Mouse (Mus musculus) left cerebral cortex, postnatal 14 days (tissue): ENCODE measurements at regions not wholly inside any gene's neighbourhood (a gene's known extent, or its start where the extent isn't known, plus 50 kb on each side); places are given as distances from the start of the nearest gene placed in this dataset.

Experiments
- DNase-seq, 2 experiments: peaks; one replicate each; pipeline ENCODE4 v3.0.0; 2021 to 2022; ENCODE audit warnings: low spot score in 2 of 2, mixed read lengths in 1 of 2
- intact Hi-C: fragments of 180-260 bp; cut with DNase I; formaldehyde crosslinking; loops from one replicate; pipeline ENCODE4 v1.15.1; 2025

DNA sequence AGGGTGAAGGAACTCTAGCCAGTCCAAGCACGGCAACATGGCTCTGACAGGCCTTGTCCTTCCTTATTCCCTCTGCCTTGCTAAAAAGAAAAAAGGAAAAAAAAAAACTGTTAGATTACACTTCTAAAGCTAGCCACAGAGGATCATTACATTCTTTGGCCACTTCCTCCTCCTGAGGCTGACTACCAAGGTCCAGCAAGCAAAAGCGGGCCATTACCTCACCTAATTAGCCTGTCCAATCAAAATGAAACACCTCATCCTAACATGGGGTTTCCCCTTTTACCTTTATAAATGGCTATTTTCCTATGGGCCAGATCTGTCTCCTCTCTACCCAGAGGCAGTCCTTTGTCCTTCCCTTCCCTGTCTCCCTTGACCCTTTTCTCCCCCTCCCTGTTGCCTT, 102.2 kb downstream of the Pih1h3b start:
- intact Hi-C loops, result no loop called here
- DNase-seq, result no peak

- no peak for DNase-seq
- intact Hi-C loops, result no loop called here
Measured at GRCm38 (mm10) chrX:140165966-140166365, 103.3 kb downstream of the Pih1h3b start.

DNA sequence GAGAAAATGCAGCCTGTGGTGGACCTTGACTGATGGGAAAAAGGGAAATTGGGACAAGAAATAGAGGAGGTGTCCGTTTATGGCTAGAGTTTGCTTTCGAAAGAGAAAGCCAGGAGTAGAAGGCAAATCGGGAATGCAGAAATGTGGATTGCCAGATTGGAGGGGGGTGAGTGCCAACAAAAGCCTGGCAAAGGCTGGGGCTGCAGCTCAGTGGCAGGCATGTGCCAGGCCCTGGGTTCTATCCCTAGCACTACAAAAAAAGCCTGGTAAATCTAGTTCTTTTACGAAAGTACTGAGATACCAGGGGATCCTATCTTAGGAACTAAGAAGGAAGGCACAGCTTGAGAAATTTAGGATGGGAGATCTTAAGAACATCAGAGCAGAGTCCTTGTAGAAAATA, 117.2 kb downstream of the Pih1h3b start:
- intact Hi-C loops, result no loop called here
- DNase-seq, result peak in 1 of 2 experiments; percentile 2

DNA sequence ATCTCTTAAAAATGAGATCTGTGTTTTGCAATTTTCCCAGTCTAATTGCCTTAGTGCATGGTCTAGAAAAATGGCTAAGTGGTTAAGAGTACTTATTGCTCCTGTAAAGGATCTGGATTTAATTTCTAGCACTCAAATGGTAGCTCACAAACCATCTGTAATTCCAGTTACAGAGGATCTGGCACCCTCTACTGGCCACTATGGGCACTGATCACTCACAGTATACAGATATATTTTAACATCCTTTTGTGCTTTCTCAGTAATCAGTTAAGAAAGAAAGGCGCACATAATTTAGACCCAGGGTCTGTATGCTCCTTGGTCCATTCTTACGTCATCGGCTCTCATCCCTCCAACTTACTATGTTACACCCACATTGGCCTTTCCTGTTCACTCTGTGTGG, 120.3 kb downstream of the Pih1h3b start:
- intact Hi-C loops, result no loop called here
- DNase-seq, result no peak

- no peak for DNase-seq
- intact Hi-C loops, result no loop called here
Measured at GRCm38 (mm10) chrX:140203676-140204075, 138.4 kb upstream of the Frmpd3 start.

- intact Hi-C loops, result no loop called here
- DNase-seq, result no peak
Measured at GRCm38 (mm10) chrX:140208791-140209190, 133.3 kb upstream of the Frmpd3 start.

- intact Hi-C loops, result no loop called here
- peak in 1 of 2 experiments; percentile 24 for DNase-seq
Measured at GRCm38 (mm10) chrX:140212644-140213361, 129.3 kb upstream of the Frmpd3 start.

GRCm38 (mm10) chrX:140214198-140214849, 127.7 kb upstream of the Frmpd3 start:
- DNase-seq, result peak; percentile 3 to 15
- intact Hi-C loops, result no loop called here

DNA sequence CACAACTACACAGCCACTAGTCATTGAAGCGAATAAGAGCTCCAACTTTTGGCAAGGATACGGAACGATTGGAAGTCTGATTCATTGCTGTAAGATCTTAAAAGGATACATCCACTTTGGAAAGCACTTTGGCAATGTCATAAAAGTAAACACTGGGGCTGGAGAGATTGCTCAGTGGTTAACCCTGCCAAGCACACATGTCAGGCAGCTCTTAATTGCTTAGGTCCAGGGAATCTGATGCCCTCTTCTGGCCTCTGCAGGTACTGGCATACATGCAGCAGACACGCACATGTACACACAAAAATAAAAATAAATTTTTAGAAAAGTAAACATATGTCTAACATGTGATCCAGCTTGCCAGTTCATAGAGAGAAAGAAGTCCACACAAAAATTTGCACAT, 86.3 kb upstream of the Frmpd3 start:
- intact Hi-C loops, result no loop called here

DNA sequence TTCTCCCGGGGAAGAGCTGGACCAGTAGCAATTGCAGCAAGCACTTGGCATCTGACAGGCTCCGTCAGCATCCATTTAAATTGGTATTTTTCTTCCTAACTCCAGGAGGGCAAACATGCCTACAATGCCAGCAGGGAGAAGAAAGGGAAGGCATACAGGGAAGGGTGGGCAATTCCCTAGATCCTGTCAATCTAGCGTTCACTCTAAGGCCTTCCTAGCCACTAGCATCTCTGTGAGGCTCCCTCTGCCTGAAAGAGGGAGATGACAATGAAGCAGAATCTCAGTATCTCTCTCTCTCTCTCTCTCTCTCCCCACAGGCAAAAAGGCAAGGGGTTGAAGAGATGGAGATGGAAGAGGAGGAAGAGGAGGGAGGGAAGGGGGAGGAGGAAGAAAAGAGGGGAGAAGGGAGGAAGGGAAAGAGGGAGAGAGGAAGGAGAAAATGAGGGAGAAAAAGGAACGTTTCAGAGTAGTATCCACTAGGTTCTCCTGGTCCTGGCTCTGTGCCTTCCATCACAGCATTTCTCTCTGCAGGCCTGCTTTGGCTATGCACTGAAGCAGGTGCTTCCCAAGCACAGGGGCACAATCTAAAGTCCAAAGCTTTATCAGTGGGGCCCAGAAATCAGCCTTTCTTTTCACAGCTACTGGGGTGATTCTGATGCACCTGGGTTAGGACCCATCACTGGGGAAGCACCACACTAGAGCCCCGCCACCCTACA, 72.2 kb upstream of the Frmpd3 start:
- intact Hi-C loops, result no loop called here
- no peak for DNase-seq

More for the DNA sequence above, 86.3 kb upstream of the Frmpd3 start:
- DNase-seq, result no peak

DNA sequence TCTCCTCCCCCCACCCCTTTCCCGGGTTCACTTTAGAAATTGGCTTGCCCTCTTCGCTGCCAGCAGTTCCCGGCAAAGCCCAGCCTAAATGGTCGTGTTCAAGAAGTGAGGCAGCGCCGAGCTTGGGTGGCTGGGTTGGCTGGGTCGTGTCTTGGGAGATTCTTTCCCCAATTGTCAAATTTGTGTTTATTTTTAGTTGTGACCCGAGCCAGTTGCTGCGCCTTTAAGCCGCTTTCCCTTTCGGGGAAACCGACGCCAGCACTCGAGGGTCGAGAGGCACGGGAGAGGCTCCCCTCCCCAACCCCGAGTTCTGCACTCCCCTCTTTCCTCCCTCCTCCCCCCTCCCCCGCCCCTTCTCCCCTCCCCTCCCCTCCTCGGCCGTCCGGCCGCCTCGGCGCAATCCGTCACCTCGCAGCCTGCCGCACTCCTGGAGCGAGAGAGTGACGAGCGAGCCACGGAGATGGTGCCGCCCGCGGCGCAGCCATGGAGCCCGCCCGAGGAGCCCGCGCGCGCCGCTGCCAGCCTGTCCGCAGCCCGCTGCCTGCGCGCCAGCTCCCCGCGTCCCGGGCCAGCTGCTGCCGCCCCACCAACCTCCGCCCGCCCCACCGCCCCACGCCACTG, 64.6 kb upstream of the Frmpd3 start:
- intact Hi-C loops, result no loop called here
- peak in 1 of 2 experiments; percentile 15 for DNase-seq

GRCm38 (mm10) chrX:140277978-140278729, 63.9 kb upstream of the Frmpd3 start:
- DNase-seq, result peak; percentile 10 to 23
- intact Hi-C loops, result no loop called here

DNA sequence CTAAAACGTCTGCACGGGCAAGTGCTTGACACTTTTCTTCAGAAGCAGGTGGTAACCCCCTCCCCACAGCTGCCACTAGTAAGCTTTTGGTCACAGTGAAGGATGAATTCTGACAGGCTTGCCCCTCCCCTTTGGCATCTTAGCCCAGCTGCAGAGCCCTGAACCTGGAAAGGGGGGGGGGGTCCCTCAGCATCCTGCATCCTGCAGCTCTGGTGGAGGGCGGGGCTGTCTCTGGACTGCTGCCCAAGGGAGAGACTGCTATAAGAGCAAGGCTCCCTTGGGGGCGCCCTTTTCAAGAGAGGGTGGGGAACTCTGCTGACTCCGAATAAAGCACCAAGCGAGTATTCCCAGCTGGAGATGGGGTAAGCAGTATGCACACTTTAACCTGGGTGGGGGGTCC, 62.8 kb upstream of the Frmpd3 start:
- DNase-seq, result peak; percentile 24 to 35
- intact Hi-C loops, result no loop called here

DNA sequence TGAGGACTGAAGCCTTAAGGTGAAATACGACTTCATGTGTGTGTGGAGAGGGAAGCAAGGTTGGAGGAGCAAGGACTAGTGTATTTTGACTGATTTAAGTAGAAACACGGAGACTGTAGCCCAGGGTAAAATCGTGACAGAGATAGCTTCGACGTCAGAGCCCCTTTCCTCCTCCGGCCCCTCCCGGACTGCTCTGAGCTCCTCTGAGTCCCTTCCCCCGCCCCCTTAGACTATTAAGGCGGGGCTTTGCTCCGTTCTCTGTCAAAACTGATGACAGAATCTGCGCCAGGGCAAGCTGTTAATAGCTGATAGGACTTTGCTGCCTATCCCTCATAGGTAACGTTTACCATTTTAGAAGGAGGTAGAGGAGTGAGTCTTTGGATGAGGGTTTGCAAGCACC, 62.0 kb upstream of the Frmpd3 start:
- intact Hi-C loops, result no loop called here
- DNase-seq, result peak in 1 of 2 experiments; percentile 26
